Mouse (Mus musculus): Measurements from ENCODE around the gene Rdh16f2. TPM values are rescaled to one million over a fixed set of nuclear protein-coding genes. Genes with fewer than 3 reads are reported as not detected.
"Not testable (repeated sequence)": the region's sequence is repeated elsewhere in the genome, so short reads cannot be mapped to it uniquely, and the experiment has no call there.

Gene Rdh16f2
- total RNA-seq, 4 experiments from 2014 or later = not detected

DNA sequence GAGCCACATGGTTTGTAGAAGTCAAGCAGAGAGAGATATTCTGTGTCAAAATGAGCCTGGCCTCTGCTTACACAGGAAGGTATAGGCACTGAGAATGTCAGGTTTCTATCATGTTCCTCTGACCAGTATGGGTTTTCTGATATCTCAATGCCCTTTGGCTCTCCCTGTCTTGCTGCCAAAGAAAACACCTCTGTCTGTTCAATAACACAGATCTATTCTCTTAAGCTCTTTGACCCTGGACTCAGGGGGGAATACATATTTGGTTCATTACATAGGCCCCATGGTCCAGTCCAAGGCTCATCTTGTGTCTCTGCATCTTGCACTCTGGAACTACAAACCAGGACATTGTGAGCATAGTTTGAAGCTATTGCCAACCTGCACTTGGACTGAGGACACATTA lies 22.3 kb downstream of the Rdh16f2 start, which contains the start of gene Rdh7:
TSS of gene Rdh7 (minus strand) at position 213 of the 400 bp plus-strand sequence.
- no peak for DNase-seq (ENCODE audit: low spot score in 2 of 2)

DNA sequence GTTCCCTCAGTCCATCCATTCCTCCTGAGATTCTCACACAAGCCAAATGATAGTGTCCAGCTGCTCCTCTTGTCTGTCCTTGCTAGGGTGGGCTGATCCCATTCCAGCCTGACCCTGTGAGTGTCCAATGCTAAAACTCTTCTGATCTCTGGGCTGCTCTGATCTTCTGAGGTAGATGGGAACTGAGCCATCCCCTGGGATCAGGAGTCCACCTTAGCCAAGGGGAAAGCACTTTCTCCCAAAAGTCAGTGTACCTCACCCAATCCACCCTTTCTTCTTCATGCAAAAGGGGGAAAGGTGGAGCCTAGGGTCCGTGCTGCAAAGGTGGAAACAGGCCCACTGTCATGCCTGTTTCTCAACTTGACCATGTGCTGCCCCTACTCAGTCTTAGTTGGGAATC lies 25.2 kb downstream of the Rdh16f2 start:
- no peak for DNase-seq (ENCODE audit: low spot score in 2 of 2)

- DNase-seq (ENCODE audit: low spot score in 2 of 2) = not testable (repeated sequence)
These were observed 27.1 kb downstream of the Rdh16f2 start for GRCm38 (mm10) chr10:127893163-127894022.

- DNase-seq (ENCODE audit: low spot score in 2 of 2) = no peak
These were observed 30.4 kb downstream of the Rdh16f2 start for GRCm38 (mm10) chr10:127896705-127897104.

DNA sequence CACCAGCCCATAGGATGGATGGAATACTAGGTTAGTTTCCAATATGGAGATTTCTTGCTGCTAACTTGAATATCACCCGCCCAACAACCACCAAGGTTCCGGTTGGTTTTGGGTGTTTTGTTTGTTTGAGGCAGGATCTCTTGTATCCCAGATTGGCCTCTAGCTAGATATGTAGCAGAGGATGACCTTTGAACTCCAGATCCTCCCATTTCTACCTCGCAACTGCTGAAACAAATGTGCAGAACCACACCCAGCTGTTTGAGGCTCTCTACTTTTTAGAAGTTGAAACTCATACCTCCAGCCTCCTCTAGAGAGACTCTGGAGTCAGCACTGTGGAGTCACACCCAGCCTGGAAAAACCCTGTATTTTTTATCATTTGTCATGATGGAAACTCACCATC lies 31.2 kb downstream of the Rdh16f2 start:
- no peak for DNase-seq (ENCODE audit: low spot score in 2 of 2)

- no peak for DNase-seq (ENCODE audit: low spot score in 2 of 2)
These were observed 31.9 kb downstream of the Rdh16f2 start, which contains the start of gene Sdr9c7 for GRCm38 (mm10) chr10:127898218-127898617. Sdr9c7 (plus strand) TSS chr10:127898518.

DNA sequence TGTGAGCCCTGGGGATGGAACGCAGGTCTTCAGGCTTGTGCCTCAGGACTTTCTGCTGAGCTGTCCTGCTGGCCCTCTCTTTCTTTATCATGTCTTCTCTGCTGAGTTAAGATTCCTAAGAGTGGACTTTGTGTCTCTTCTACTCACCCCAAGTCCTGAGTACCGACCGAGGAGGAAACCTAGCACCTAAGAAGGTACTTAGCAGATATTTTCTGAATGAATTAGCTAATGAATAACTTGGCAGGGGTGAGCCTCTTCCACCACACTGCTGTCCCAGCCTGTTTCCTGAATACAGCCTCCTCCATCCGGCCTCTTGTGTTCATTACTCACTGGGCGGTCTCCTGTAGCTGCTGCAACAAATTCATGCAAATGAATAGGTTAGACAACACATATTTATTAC lies 33.5 kb downstream of the Rdh16f2 start:
- no peak for DNase-seq (ENCODE audit: low spot score in 2 of 2)

- DNase-seq (ENCODE audit: low spot score in 2 of 2) = no peak
These were observed 35.5 kb downstream of the Rdh16f2 start for GRCm38 (mm10) chr10:127901751-127902150.

DNA sequence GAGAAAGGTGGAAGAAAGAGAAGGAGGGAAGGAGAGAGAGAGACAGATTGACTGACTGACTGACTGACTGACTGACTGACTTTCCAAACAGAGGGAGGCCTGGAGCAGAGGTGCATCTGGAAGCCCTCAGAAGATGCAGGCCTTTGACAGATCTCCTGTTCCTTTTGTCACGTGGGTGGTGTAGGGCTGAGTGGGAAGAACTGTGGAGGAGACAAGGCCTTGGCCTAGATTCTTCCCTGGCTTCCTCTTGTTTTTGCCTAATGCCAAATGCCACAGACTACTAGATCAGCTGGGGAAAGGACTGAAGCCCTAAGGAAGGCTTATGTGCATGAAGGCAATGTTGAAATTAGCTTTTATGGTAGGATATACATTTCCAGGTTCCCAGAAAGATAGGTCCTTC lies 36.8 kb downstream of the Rdh16f2 start:
- no peak for DNase-seq (ENCODE audit: low spot score in 2 of 2)

DNA sequence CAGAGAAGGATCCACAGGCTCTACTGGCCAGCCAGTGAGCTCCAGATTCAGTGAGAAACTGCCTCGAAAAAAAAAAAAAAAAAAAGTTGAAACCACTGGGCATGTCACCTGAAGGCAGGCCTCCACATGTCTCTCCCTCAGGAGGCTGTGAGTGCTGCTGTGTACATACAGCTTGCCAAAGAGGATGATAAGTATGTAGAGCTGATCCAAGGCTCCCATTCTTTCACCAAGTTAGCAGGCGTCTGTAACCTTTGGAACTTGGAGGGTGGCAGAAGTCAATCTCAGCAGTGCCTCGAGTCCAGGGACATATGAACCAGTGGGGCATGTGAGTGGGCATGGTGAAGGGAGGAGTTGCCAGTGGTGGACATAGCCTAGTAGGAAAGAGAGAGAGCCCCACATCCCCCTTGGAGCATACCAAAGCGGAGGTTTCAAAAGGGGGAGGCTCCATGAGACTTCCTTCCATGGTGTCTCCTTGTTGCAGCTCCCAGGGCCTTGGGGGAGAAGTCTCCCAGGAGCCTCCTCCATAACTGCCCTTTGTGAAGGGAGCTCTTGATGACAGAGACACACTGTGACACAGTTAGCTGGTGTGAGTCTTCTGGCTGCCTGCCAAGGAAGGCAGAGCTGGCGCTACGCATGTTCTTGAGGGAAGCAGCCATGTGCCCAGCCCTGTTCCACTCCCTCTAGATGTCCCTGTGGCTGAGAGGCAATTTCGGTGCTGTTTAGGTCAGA lies 38.6 kb downstream of the Rdh16f2 start:
- peak in 1 of 2 experiments; percentile 12 for DNase-seq (ENCODE audit: low spot score in 2 of 2)

GRCm38 (mm10) chr10:127906138-127906537 lies 39.9 kb downstream of the Rdh16f2 start:
- no peak for DNase-seq (ENCODE audit: low spot score in 2 of 2)

DNA sequence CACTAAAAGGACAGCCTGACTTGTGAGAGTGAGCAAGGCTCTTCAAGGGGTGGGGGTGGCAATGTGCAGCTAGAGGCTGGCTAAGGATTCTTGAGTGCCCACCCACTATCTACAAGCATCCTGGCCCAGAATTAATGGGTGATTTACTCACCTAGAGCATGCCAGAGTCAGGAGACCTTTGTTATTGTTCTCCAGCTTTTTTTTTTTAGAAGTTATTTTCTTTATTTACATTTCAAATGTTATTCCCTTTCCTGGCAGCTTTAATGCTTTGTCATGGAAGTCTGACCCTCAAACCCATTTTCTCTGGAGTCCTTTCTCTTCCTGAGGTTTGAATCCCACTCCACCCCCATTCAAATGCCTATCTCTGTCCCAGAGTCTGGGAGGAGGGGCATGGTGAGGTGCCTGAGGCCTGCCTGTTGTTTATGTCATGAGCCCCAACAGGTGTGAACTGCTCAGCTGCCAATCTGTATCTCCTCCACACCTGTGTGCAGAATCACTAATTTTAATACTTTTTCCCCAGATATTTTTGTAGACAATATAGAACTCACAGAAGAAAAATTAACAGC lies 41.2 kb downstream of the Rdh16f2 start:
- no peak for DNase-seq (ENCODE audit: low spot score in 2 of 2)

DNA sequence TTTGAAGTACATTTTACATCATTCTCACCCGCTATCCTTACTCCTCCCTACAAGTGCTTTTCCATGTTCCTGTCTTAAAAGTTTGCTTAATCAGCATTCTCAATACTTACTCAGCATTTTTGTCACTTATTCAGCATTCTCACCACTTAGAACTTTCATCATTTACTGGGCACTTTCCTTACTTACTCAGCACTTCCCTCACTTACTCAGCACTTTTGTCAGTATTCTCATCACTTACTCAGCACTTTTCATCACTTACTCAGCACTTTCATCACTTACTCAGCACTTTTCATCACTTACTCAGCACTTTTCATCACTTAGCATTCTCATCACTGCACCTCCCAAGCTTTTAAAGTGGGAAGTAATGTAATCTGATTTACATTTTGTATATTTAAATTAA lies 49.3 kb downstream of the Rdh16f2 start:
- DNase-seq (ENCODE audit: low spot score in 2 of 2) = no peak

GRCm38 (mm10) chr10:127917183-127917582 lies 50.9 kb downstream of the Rdh16f2 start:
- not testable (repeated sequence) for DNase-seq (ENCODE audit: low spot score in 2 of 2)

DNA sequence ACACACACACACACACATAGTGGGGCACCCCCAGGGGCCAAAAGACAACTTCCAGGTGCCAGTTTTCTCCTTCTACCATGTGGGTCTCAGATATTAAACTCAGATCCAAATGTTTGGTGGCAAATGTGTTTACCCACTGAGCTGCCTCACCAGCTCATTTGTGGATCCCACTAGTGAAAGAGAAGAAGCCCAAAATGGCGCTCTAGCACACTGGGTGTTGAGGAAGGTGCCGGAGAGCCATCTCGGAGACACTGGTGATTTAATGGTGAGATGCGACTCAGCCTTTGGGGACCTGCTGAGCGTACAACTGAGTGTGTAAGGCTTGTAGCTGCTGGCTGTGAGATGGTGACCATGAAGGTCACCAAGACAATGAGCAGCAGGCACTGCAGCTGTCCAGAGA lies 51.4 kb downstream of the Rdh16f2 start:
- no peak for DNase-seq (ENCODE audit: low spot score in 2 of 2)

DNA sequence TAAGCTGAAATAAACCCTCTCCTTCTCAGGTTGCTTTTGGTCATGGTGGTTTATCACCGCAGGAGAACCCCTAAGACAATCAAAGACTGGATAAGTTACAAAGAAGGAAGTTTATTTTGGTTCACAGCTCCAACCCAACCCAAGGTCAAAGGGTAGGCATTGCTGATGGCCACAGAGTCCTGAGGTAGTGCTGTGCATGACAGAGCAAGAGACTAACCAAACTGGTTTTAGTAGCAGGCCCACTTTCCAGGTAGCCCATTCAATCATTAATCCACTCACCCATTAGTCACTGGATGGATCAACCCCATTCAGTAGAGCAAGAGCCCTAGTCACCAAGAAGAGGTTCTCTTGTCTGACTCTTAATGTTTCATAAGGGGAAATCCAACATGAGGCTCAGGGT lies 56.0 kb downstream of the Rdh16f2 start:
- no peak for DNase-seq (ENCODE audit: low spot score in 2 of 2)

DNA sequence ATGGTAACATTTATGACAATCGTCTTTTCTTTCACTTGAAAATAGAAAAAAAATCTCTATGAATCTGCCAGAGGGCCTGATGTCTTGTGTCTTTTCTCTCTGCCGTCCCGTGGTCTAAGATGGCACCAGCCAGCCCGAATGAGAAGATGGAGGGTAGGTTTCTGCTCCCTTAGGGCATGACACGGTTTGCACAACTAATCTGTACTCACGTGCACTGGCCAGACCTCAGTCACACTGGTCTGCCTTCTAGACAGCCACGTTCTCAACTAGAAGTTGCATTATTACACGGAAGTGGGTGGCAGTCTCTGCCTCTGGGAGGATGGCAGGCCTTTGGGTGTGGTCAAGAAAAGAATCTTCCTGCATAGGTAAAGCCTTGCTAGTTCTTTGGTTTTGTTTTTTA lies 56.8 kb downstream of the Rdh16f2 start:
- no peak for DNase-seq (ENCODE audit: low spot score in 2 of 2)

- DNase-seq (ENCODE audit: low spot score in 2 of 2) = no peak
These were observed 58.5 kb downstream of the Rdh16f2 start for GRCm38 (mm10) chr10:127924597-127925378.
